ENCODE assay signal across 7 mouse cellular contexts in genomic region chr1:86064271-86064991, GRCm38 (mm10). TPM values are rescaled to one million over a fixed set of nuclear protein-coding genes. Genes with fewer than 3 reads are reported as not detected.
DNase-seq lines count a peak whose midpoint lies in the region; ATAC-seq lines count a peak whose summit lies in the region.

TSS of gene Psmd1 (plus strand) at chr1:86064387.

- peak within 1 kb of the TSS; percentile 66 for H3K4me2 ChIP-seq in embryonic facial prominence, embryonic 11.5 days (ENCODE audit: low read depth, low read length)
- H3K4me2 ChIP-seq in midbrain, embryonic 13.5 days (replicated peaks), result peak within 1 kb of the TSS; percentile 97

- peak within 1 kb of the TSS; percentile 44 for H3K27ac ChIP-seq in embryonic facial prominence, embryonic 11.5 days (replicated peaks; ENCODE audit: low read depth, low read length)
- H3K27ac ChIP-seq in limb, embryonic 10.5 days, result peak within 1 kb of the TSS; percentile 93
- H3K27ac ChIP-seq in midbrain, embryonic 13.5 days, result peak within 1 kb of the TSS; percentile 83

- no peaks in the 10 kb centered on the region for H3K27me3 ChIP-seq in embryonic facial prominence, embryonic 11.5 days (ENCODE audit: control insufficient read depth, insufficient read depth, low read length)
- H3K27me3 ChIP-seq in limb, embryonic 10.5 days (ENCODE audit: low read depth, poor library complexity, severe bottlenecking), result no peaks in the 10 kb centered on the region
- H3K27me3 ChIP-seq in midbrain, embryonic 13.5 days, result no peaks in the 10 kb centered on the region

- WGBS in embryonic facial prominence, embryonic 11.5 days, result under 1% methylated on average over 44 of the region's 47 CpGs
- under 1% methylated on average over 47 of the region's 47 CpGs for WGBS in limb, embryonic 10.5 days
- under 1% methylated on average over 47 of the region's 47 CpGs for WGBS in midbrain, embryonic 13.5 days

- peak; percentile 92 for DNase-seq in adrenal gland, postnatal 14 days
- DNase-seq in embryonic facial prominence, embryonic 11.5 days (ENCODE audit: low spot score), result peak; percentile 96
- DNase-seq in kidney, adult 11 months, result peak; percentile 89
- peak; percentile 92 for DNase-seq in limb, embryonic 10.5 days (ENCODE audit: low spot score)
- peak; percentile 88 for DNase-seq in spleen, adult 12 weeks (ENCODE audit: low spot score)

- H3K9me3 ChIP-seq in embryonic facial prominence, embryonic 11.5 days (replicated peaks; ENCODE audit: control insufficient read depth, low read length), result no peaks in the 10 kb centered on the region
- H3K9me3 ChIP-seq in limb, embryonic 10.5 days (replicated peaks), result no peaks in the 10 kb centered on the region
- 0 out of 2 replicates have a peak, but pooled peaks cover 2% of the 10 kb centered on the region for H3K9me3 ChIP-seq in midbrain, embryonic 13.5 days

- no peaks in the 10 kb centered on the region for H3K4me1 ChIP-seq in embryonic facial prominence, embryonic 11.5 days (ENCODE audit: control insufficient read depth, insufficient read depth, low read length)
- peaks cover 7% of the 10 kb centered on the region for H3K4me1 ChIP-seq in limb, embryonic 10.5 days
- peaks cover 14% of the 10 kb centered on the region for H3K4me1 ChIP-seq in midbrain, embryonic 13.5 days (replicated peaks)

- H3K36me3 ChIP-seq in embryonic facial prominence, embryonic 11.5 days (replicated peaks; ENCODE audit: control insufficient read depth, insufficient read depth, low read depth, low read length), result no peaks in the 10 kb centered on the region
- peaks cover 22% of the 10 kb centered on the region for H3K36me3 ChIP-seq in limb, embryonic 10.5 days
- H3K36me3 ChIP-seq in midbrain, embryonic 13.5 days, result peaks cover 4% of the 10 kb centered on the region; the same call in 1 of the 2 replicates

- H3K4me3 ChIP-seq in embryonic facial prominence, embryonic 11.5 days (ENCODE audit: low read depth, low read length), result peak within 1 kb of the TSS; percentile 93
- peak within 1 kb of the TSS; percentile 89 for H3K4me3 ChIP-seq in limb, embryonic 10.5 days
- peak within 1 kb of the TSS; percentile 98 for H3K4me3 ChIP-seq in midbrain, embryonic 13.5 days (replicated peaks)

- ATAC-seq in embryonic facial prominence, embryonic 11.5 days (replicated peaks; ENCODE audit: insufficient number of reproducible peaks, low FRiP score, low TSS enrichment, low read depth), result peak; percentile 95
- peak; percentile 87 for ATAC-seq in granulocyte monocyte progenitor cell, adult 5-6 weeks (replicated peaks; ENCODE audit: poor library complexity, severe bottlenecking)
- ATAC-seq in midbrain, embryonic 13.5 days, result peak; percentile 97

- H3K9ac ChIP-seq in embryonic facial prominence, embryonic 11.5 days (replicated peaks; ENCODE audit: low read length), result peak within 1 kb of the TSS; percentile 95
- peak within 1 kb of the TSS; percentile 99 for H3K9ac ChIP-seq in midbrain, embryonic 13.5 days (replicated peaks)

RNA-seq across cellular contexts. Expression of gene Psmd1, which starts in this region (rescaled TPM):
- 107 TPM in 2 replicates for total RNA-seq in adrenal gland, postnatal 14 days (2021)
- 244 and 245 TPM in 2 replicates for polyA plus RNA-seq in embryonic facial prominence, embryonic 11.5 days (2014; fragmentation: Nextera tagmentation; extraction: Ambion mirVana)
- 88.8 and 122 TPM in 2 replicates for total RNA-seq in granulocyte monocyte progenitor cell, adult 5-6 weeks (2014; fragmentation: Nextera tagmentation)
- 160 and 161 TPM in 2 replicates for total RNA-seq in granulocyte monocyte progenitor cell, adult 5-6 weeks (2017)
- polyA plus RNA-seq in limb, embryonic 10.5 days (2016; fragmentation: Nextera tagmentation; extraction: Ambion mirVana), result 220 and 233 TPM in 2 replicates
- 188 and 201 TPM in 2 replicates for polyA plus RNA-seq in midbrain, embryonic 13.5 days (2015; fragmentation: Nextera tagmentation; extraction: Ambion mirVana)

Comparison
In these comparisons a context has a peak if more than half of its experiments do, and no peak if none do; other contexts are left out.
1. Peak in every context shown above with its lines: DNase-seq, ATAC-seq, H3K4me3 ChIP-seq and H3K27ac ChIP-seq.